Mouse (Mus musculus) CH12F3 (cell line): ENCODE measurements around the gene Gstm2.

Experiments used
- in situ Hi-C: fragments of 300-500 bp; cut with MboI; formaldehyde crosslinking; loops from 2 replicates; pipeline ENCODE4 v1.14.3; 2020; ENCODE audit warnings: low sequenced_read_pairs

Gene Gstm2

DNA sequence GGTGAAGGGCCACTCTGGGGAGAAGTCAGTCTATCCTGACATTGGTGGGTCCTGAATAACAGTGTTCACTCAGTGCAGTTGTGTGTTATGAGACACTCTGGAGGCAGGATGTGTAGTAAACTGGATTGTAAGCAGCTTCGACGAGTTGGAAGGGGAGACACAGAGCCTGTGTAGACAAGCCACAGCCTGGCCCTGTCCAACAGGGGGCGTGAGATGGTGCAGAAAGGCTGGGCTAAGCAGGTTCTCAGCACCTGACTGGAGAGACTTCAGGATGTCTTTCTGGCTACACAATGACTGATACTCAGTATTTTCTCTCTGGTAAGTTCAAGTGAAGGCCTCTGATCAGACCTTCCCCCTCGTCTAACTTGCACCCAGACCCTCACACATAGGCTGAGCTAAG, 40.5 kb downstream of the Gstm2 start:
- in situ Hi-C loops = no loop called here

DNA sequence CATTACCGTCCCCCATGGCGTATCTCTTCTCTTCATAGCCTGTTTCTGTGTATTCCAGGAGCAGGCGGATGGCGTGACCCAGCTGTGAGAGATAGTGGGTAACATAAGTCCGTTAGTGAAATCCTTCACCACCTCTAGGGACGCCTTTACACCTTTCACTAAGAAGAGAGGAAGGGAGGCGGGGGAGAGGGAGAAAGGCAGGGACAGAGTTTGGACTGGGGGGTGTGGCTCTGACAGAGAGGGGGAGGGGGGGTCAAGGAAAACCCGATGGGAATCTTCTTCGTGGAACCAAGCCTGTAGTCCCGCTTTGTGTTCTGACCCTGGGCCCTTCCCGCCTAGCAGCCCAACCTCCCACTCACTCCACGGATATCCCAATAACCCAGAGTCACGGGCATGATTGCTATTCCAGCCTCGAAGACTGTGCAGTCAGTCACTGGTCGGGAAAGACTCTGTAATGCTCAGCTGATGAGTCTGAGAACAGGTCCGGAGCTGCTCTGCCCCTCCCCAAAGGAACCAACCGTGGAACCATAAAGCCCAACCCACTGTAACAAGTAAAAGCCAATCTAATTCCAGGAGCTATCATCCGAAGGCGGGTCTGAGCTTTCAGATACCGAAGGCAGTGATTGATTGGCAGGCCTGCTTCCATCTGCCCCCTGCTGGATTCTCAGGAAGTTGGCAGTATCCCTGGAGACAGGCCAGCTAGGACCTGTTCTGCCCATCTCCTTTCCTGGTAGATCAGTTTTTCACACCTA, 42.8 kb downstream of the Gstm2 start, which contains the start of gene Gstm6:
Gstm6 (minus strand) TSS at position 511 of the 752 bp plus-strand sequence.
- in situ Hi-C loops = no loop called here

- in situ Hi-C loops = no loop called here
These were observed 45.0 kb downstream of the Gstm2 start for GRCm38 (mm10) chr3:107941261-107941660.

DNA sequence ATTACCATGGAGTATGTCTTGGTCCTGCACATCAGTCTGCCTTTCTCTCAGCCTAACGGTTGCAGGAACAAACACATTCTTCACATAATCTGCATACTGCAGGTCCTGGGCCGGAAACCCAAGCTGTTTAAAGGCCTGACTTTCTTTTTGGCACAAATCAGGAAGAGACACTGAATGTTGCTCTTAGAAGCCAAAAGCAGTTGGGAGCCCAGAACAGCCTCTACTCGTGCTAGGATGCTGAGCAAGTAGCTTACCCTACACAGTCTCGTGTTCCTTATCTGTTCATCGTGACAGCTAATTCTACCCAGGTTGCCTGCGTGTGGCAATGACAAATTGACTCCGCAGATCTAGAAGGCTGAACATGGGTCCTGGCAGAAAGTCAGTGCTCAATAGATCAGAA, 45.7 kb downstream of the Gstm2 start:
- in situ Hi-C loops = no loop called here

DNA sequence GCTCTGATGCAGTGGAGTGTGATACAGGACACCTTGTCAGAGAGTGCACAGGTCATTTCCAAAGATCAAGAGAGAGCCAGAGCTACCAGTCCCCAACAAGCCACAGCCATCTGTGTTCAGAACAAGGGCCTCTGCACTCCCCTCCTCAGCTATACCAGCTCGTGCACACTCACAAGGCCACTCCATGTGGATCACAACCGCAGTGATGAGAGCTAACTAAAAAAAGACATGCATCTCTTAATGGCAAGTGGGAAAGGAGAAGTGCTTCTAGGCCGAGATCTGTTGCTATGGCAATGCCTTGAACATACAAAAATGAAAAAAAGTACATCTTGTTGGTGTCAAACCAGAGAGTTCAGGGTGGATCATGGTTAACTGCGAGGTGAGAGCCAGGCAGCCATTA, 46.4 kb downstream of the Gstm2 start:
- in situ Hi-C loops = no loop called here

DNA sequence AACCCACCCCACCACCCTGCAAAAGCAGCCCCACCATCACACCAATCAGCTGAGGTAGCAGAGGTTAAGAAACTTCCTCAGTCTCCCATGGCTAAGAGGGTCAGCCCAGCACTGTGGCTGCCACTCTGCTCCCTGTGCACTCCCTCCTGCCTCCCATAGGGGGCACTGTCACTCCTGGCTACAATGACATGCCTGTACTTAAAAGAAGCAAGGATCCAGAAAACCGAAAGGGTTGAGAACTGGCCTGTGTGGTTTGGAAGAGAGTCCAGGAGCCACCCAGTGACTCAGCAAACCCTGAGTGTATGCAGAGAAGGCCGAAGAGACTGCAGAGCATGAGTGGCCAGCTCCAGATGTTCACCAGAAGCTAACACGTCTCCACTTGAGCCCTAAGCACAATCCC, 46.9 kb downstream of the Gstm2 start:
- in situ Hi-C loops = no loop called here

GRCm38 (mm10) chr3:107935888-107936287, 50.4 kb downstream of the Gstm2 start:
- in situ Hi-C loops = no loop called here

DNA sequence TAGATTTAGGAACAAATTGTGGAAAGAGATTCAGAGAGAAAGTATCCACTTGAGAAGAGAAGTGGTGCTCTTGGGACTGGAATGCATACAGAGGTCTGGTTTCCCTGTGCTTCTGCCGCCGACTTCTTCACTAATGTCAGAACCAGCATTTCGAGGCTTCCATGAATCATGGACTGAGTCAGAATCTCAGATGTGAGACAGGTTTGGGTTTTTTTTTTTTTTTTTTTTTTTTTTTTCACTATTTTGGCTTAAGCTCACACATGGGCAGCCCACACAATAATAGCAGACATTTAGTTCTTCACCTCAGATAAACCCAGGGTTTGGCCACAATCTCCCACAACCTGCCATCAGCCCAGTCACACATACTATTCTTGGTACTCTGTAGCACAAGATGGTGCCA, 51.0 kb downstream of the Gstm2 start:
- in situ Hi-C loops = no loop called here

DNA sequence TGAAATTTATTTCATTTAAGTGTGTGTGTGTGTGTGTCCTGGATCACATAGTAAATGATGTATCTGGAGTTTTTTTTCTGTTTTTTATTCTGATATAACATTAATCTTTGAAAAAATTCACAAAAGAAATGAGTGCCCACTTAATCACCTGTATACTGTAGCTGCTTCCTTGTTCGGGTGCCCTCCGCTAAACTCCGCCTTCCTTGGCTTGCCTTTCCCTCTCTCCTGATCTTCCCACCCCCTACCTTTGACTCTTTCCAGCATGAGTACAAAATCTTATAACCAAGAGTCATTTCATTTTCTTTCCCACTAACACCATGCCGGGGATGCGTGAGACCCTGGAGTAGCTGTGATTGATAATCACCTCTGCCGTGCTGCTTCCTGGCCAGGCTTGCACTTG, 54.1 kb downstream of the Gstm2 start:
- in situ Hi-C loops = no loop called here
